Mouse (Mus musculus): ENCODE data around the gene Lsm2. TPM values are rescaled to one million over a fixed set of nuclear protein-coding genes. Genes with fewer than 3 reads are reported as not detected.
A peak's percentile ranks its signal among the peaks of the same experiment; 100 is the strongest.
"Not testable (repeated sequence)": the region's sequence is repeated elsewhere in the genome, so short reads cannot be mapped to it uniquely, and the experiment has no call there.

The Lsm2 gene
- polyA plus RNA-seq, 1 experiment from 2014 or later, result 150 TPM

DNA sequence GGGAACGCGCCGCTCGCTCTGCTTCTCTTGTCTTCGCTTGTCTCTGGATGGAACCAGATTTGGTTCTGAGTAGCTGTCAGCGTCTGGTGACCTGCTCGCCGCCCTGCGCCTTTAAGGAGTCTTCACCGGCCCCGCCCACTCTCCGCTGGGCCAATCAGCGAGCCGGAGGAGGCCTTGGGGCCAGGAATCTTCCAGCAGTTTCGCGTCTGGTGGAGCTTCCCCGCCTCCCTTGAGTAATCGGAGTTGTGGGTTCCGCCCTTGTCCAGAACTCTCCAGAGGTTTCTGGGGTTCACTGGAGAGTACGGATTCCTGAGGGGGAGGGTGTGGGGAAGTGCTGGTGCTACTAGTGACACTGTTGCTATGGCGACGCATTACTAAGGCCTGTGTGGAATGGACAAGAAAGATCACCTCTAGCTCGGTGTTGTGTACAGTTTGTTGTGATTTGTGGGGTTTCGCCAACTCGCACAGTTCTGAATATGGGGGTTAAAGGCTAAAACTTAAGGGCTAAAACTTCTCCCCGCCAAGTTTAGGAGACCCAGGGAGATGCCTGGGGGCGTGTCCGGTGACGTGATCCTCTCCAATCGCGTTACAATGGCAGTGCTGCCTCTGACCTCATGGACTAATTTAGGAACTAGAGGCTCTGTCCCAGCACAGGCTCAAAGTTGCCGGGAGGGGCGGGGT is 9.5 kb upstream of the Lsm2 start, which contains the start of the genes Hspa1a and Hspa1l:
TSS of gene Hspa1a (minus strand) at position 88 of the 681 bp plus-strand sequence.
TSS of gene Hspa1l (plus strand) at position 635 of the 681 bp plus-strand sequence.
- H3K36me3 ChIP-seq; H3K9me3 ChIP-seq; H3K27ac ChIP-seq; H3K4me1 ChIP-seq (replicated peaks): not testable (repeated sequence)
- H3K9ac ChIP-seq (replicated peaks), result peak within 1 kb of the TSS; percentile 44
- peaks cover 42% of the 10 kb centered on the region for H3K27me3 ChIP-seq
- H3K4me2 ChIP-seq (replicated peaks), result peak within 1 kb of the TSS; percentile 72
- peak; percentile 95 for ATAC-seq
- H3K4me3 ChIP-seq (replicated peaks), result peak within 1 kb of the TSS; percentile 41
- under 1% methylated on average over 33 of the region's 33 CpGs for WGBS

DNA sequence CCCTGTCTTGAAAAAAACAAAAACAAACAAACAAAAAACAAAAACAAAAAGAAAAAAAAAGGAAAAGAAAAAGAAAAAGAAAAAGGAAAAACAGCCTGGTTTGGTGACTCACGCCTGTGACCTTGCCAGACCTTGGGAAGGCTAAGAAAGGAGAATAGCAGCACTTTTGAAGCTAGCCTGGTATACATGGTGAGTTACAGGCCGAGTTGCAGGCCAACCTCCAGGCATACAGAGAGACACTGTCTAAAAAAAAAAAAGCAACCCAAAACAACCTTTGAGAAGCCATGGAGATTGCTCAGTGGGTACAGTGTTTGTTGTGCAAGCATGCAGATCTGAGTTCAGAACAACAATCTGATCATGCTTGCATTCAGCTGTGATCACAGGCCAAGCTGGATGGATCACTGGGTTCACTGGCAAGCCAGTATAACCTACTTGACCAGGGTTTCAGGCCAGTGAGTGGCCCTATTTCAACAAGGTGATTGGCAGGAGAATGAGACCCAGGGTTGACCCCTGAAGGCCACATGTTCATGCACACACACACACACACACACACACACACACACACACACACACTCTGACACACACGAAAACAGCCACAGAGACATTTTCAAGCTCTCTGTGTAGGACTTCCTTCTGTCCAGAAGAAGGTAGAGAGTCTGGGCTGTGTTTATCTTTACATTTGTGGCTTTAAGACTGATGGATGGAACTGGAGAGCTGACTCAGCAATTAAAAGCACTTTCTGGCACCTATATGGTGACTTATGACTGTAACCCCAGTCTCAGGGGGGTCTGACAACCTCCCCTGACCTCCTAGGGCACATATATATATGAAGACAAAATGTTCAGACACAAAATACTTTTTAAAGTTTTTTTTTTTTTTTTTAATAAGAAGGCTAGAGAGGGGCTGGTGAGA is 5.8 kb upstream of the Lsm2 start:
- Histone ChIP-seq H3K36me3 (no peaks in the 10 kb centered on the region), H3K4me3 (replicated peaks) (no peak overlapping the region), H3K27me3 (peaks cover 15% of the 10 kb centered on the region), H3K27ac (no peak overlapping the region), H3K9me3 (no peaks in the 10 kb centered on the region), H3K4me2 (replicated peaks) (no peak overlapping the region), H3K9ac (replicated peaks) (no peak overlapping the region), H3K4me1 (replicated peaks) (peaks cover 16% of the 10 kb centered on the region)
- WGBS, result 77% methylated on average over 3 of the region's 3 CpGs
- no peak for ATAC-seq

DNA sequence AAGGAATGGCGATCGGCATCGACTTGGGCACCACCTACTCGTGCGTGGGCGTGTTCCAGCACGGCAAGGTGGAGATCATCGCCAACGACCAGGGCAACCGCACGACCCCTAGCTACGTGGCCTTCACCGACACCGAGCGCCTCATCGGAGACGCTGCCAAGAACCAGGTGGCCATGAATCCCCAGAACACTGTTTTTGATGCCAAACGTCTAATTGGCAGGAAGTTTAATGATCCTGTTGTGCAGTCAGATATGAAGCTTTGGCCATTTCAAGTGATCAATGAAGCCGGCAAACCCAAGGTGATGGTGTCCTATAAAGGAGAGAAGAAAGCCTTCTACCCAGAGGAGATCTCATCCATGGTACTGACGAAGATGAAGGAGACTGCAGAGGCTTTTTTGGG is 4.7 kb upstream of the Lsm2 start:
- peaks cover 15% of the 10 kb centered on the region for H3K27me3 ChIP-seq
- no peaks in the 10 kb centered on the region for H3K36me3 ChIP-seq
- WGBS, result 95% methylated on average over 20 of the region's 20 CpGs
- H3K4me1 ChIP-seq (replicated peaks), result peaks cover 20% of the 10 kb centered on the region
- H3K27ac ChIP-seq, result no peak overlapping the region
- H3K9me3 ChIP-seq, result no peaks in the 10 kb centered on the region
- no peak overlapping the region for H3K4me3 ChIP-seq (replicated peaks)
- no peak overlapping the region for H3K9ac ChIP-seq (replicated peaks)
- no peak for ATAC-seq
- H3K4me2 ChIP-seq (replicated peaks), result no peak overlapping the region

- H3K9ac ChIP-seq (replicated peaks), result 0 out of 2 replicates have a peak overlapping the region, but pooled peaks have one; percentile 39
- H3K36me3 ChIP-seq, result no peaks in the 10 kb centered on the region
- no peaks in the 10 kb centered on the region for H3K9me3 ChIP-seq
- no peak overlapping the region for H3K4me3 ChIP-seq (replicated peaks)
- ATAC-seq, result no peak
- no peak overlapping the region for H3K27ac ChIP-seq
- H3K4me1 ChIP-seq (replicated peaks), result peaks cover 25% of the 10 kb centered on the region
- no peak overlapping the region for H3K4me2 ChIP-seq (replicated peaks)
- peaks cover 12% of the 10 kb centered on the region; the same call in 1 of the 2 replicates for H3K27me3 ChIP-seq
- 91% methylated on average over 27 of the region's 27 CpGs for WGBS
These were observed 3.4 kb upstream of the Lsm2 start for GRCm38 (mm10) chr17:34978239-34978638.

DNA sequence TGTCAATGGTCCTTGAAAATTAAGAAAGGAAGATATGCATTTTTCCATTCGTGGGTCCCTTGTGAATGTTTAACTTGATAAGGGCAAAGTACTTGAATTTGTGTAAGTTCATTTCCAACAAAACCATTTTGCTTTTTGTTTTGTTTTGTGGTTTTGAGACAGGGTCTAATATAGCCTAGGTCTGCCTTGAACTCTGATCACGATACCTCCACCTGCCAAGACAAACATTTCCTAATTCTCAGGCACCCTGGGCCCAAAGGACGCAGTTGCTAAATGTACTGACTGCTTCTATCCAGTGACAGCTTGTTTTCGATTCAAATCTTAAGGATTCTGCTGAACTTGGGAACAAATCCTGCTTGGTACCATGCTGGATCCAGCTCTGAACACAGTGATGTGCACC is 2.0 kb upstream of the Lsm2 start:
- Histone ChIP-seq H3K27ac (no peak overlapping the region), H3K9me3 (no peaks in the 10 kb centered on the region), H3K9ac (replicated peaks) (0 out of 2 replicates have a peak overlapping the region, but pooled peaks have one; percentile 8), H3K4me1 (replicated peaks) (peaks cover 27% of the 10 kb centered on the region), H3K4me2 (replicated peaks) (no peak overlapping the region), H3K4me3 (replicated peaks) (no peak overlapping the region), H3K27me3 (no peaks in the 10 kb centered on the region), H3K36me3 (no peaks in the 10 kb centered on the region)
- ATAC-seq, result no peak
- 97% methylated on average over 4 of the region's 4 CpGs for WGBS

DNA sequence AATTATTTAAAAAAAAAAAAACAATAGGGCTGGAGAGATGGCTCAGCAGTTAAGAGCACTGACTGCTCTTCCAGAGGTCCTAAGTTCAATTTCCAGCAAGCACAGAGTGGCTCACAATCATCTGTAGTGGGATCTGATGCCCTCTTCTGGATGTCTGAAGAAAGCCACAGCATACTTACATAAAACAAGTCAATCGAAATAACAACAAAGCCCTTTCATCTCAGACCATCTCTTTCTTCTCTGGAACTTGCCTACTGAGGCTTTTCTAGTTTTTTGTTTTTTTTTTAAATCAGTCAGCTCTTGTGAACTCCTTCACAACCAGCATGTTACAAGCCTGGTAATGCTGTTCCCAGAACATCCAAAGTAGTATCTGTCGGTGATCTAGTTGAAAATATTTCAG is 1.0 kb upstream of the Lsm2 start:
- no peaks in the 10 kb centered on the region for H3K27me3 ChIP-seq
- WGBS, result 23% methylated on average over 2 of the region's 2 CpGs
- H3K4me1 ChIP-seq (replicated peaks), result peaks cover 27% of the 10 kb centered on the region
- H3K4me2 ChIP-seq (replicated peaks), result peak overlapping the region; percentile 82
- peak overlapping the region; percentile 88 for H3K9ac ChIP-seq (replicated peaks)
- peak overlapping the region; percentile 85 for H3K4me3 ChIP-seq (replicated peaks)
- ATAC-seq, result no peak
- peaks cover 9% of the 10 kb centered on the region for H3K36me3 ChIP-seq
- peak overlapping the region; percentile 67 for H3K27ac ChIP-seq
- no peaks in the 10 kb centered on the region for H3K9me3 ChIP-seq

GRCm38 (mm10) chr17:34982328-34982727 is 666 bp downstream of the Lsm2 start:
- peak overlapping the region; percentile 82 for H3K4me2 ChIP-seq (replicated peaks)
- ATAC-seq, result no peak; the same call in 1 of the 2 replicates
- H3K4me1 ChIP-seq (replicated peaks), result peaks cover 27% of the 10 kb centered on the region
- H3K9me3 ChIP-seq, result no peaks in the 10 kb centered on the region
- H3K9ac ChIP-seq (replicated peaks), result peak overlapping the region; percentile 88
- peak overlapping the region; percentile 96 for H3K27ac ChIP-seq
- peak overlapping the region; percentile 85 for H3K4me3 ChIP-seq (replicated peaks)
- H3K36me3 ChIP-seq, result peaks cover 21% of the 10 kb centered on the region
- H3K27me3 ChIP-seq, result no peaks in the 10 kb centered on the region
- WGBS, result under 1% methylated on average over 15 of the region's 15 CpGs

DNA sequence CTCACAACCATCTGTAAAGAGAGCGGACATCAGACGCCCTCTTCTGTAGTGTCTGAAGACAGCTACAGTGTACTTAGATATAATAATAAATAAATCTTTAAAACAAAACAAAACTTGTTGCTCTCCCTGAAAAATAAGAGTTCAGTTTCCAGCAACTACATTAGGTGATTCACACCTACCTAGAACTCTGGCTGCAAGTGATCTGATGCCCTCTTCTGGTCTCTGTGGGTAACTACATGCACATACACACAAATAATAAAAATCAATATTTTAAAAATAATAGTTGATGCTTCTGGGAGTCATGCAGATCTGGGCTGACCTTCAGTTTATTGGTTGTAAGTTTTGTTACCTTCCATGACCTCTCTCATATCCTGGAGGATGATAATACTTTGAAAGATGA is 2.6 kb downstream of the Lsm2 start:
- Histone ChIP-seq H3K4me2 (replicated peaks) (no peak overlapping the region), H3K9ac (replicated peaks) (no peak overlapping the region), H3K4me3 (replicated peaks) (no peak overlapping the region), H3K36me3 (peaks cover 25% of the 10 kb centered on the region), H3K4me1 (replicated peaks) (peaks cover 27% of the 10 kb centered on the region), H3K9me3 (no peaks in the 10 kb centered on the region), H3K27me3 (no peaks in the 10 kb centered on the region), H3K27ac (no peak overlapping the region)
- no peak for ATAC-seq
- 69% methylated on average over 2 of the region's 2 CpGs for WGBS

DNA sequence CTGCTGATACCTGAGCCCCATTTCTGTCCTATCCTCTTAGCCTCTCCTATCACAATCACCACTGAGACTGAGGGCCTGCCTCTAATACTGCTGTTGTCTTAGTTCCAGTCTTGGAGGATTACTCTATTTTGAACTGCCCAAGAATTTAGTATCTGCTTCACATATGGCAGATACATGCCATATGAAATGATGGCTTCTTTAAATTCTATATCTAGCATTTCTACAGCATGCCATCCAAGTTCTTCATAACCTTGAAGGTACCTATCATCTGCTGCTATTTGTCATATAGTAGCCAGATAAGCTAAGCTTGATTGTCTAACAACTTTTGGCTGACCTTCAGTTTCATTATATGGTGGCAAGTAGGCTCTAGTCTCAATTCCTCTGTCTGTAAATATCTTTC is 13.1 kb downstream of the Lsm2 start:
- Histone ChIP-seq H3K4me3 (replicated peaks) (no peak overlapping the region), H3K9me3 (no peaks in the 10 kb centered on the region), H3K9ac (replicated peaks) (no peak overlapping the region), H3K27me3 (no peaks in the 10 kb centered on the region), H3K36me3 (peaks cover 14% of the 10 kb centered on the region; the same call in 1 of the 2 replicates), H3K27ac (no peak overlapping the region), H3K4me2 (replicated peaks) (no peak overlapping the region), H3K4me1 (replicated peaks) (peaks cover 19% of the 10 kb centered on the region)
- no peak for ATAC-seq

DNA sequence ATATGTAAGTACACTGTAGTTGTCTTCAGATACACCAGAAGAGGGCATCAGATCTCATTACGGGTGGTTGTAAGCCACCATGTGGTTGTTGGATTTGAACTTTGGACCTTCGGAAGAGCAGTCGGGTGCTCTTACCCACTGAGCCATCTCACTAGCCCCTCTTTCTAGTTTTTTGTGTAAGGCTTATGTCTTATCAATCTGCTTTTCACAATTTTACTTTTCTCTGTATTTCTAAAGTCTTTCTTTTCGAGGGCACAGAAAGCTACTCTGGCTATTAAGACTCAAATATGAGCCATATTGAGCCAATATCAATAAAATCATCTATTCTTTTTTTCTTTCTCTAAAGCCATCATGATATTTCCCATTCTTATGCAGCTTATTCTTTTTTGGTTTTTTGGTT is 13.5 kb downstream of the Lsm2 start:
- not testable (repeated sequence) for H3K9ac ChIP-seq (replicated peaks); H3K4me2 ChIP-seq (replicated peaks); H3K27ac ChIP-seq; H3K4me3 ChIP-seq (replicated peaks); H3K27me3 ChIP-seq; ATAC-seq; H3K9me3 ChIP-seq
- H3K36me3 ChIP-seq, result peaks cover 14% of the 10 kb centered on the region; the same call in 1 of the 2 replicates
- WGBS, result 95% methylated on average over 4 of the region's 4 CpGs
- peaks cover 23% of the 10 kb centered on the region for H3K4me1 ChIP-seq (replicated peaks)

DNA sequence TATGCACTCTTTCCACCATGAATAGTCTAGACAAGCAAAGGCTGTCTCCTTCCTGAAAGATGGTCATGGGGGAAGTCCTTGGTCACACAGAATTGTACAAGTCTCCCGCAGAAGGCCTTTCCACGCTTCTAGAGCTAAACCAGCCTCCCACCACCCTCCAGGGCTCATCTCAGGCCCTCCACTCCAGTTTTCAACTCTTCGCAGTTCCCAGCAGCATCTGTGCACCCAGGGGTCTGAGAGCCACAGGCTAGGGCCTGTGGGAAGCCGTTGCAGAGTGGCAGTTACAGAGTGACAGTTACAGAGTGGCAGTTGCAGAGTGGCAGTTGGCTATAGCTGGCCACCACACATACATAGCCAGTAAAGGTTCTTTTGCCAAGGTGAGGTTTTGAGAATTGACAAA is 14.3 kb downstream of the Lsm2 start:
- H3K4me3 ChIP-seq (replicated peaks); H3K27ac ChIP-seq; H3K36me3 ChIP-seq; H3K27me3 ChIP-seq; H3K9me3 ChIP-seq; H3K9ac ChIP-seq (replicated peaks); H3K4me2 ChIP-seq (replicated peaks); ATAC-seq: not testable (repeated sequence)
- peaks cover 23% of the 10 kb centered on the region for H3K4me1 ChIP-seq (replicated peaks)
- WGBS, result 96% methylated on average over 4 of the region's 4 CpGs

Measured in midbrain, embryonic 13.5 days (tissue).